Mouse (Mus musculus): Measurements from ENCODE around the gene Calhm2. TPM values are rescaled to one million over a fixed set of nuclear protein-coding genes. Genes with fewer than 3 reads are reported as not detected.

Gene Calhm2
- total RNA-seq, 1 experiment: 3.2 TPM

DNA sequence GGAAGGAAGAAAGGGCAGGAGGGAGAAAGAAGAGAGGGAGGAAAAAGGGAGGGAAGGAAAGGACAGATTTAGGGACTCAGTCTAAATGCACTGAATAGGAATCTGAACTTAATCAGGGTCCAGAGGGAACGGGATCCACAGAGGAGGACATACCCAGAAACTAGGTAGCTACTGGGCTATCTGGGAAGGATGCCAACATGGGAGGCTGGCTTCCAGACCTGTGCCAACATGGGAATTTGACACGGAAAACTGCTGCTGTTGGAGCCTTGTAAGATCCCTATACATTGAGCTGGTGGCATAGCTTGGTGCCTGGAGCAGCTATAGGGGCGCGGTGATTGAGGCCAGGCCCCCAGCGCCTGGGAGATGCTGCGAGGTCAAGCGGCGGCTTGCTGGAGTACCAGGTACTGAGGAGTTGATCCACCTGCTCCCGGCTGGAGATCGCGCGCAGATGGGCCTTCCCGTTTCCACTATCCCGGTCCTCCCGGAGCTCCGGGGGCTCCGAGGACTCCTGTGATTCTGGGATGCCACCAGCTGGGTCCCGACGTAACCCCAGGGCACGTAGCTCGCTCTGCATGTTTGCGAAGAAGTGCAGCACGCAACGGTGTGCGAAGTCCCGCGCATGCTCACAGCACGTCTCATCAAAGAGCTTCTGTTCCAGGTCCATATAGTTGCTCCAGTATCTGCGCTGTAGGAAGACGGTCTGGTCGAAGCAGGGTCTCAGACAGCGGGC is 13.4 kb upstream of the Calhm2 start:
- H3K36me3 ChIP-seq (ENCODE audit: control insufficient read depth, insufficient read depth, low read length, poor library complexity, severe bottlenecking): no peaks in the 10 kb centered on the region
- TF ChIP-seq CHD2 (IDR thresholded peaks at IDR 0.05; ENCODE audit: low read depth, low read length) (no peak), ZC3H11A (IDR thresholded peaks at IDR 0.05; ENCODE audit: borderline replicate concordance, low read depth, low read length) (no peak), HCFC1 (IDR thresholded peaks at IDR 0.05; ENCODE audit: borderline replicate concordance, insufficient read depth, low read length) (no peak), ZNF384 (IDR thresholded peaks at IDR 0.05; ENCODE audit: low read depth, low read length) (no peak), MAFK (IDR thresholded peaks at IDR 0.05; ENCODE audit: insufficient read depth, low read depth, low read length) (no peak)
- H3K4me1 ChIP-seq (ENCODE audit: control insufficient read depth in 2 of 2, insufficient read depth in 2 of 2, low read length in 2 of 2, poor library complexity in 1 of 2): peaks cover 0 to 20% of the 10 kb centered on the region in 2 experiments; a peak in 3 of 4 replicates
- no peak overlapping the region for H3K27ac ChIP-seq (ENCODE audit: insufficient read depth, low read depth, low read length, poor library complexity, severe bottlenecking)
- in situ Hi-C loops (cut with MboI; ENCODE audit: low sequenced_read_pairs in 2 of 2, unreplicated experiment in 2 of 2): no loop called here
- no peaks in the 10 kb centered on the region for H3K9me3 ChIP-seq (ENCODE audit: control insufficient read depth, insufficient read depth, low read depth, low read length)
- DNase-seq (ENCODE audit: low read depth, low spot score): no peak
- H3K4me3 ChIP-seq (ENCODE audit: insufficient read depth in 1 of 2, low read depth in 1 of 2, low read length in 2 of 2, poor library complexity in 1 of 2, severe bottlenecking in 1 of 2): peak overlapping the region in 1 of 2 experiments; percentile 32; a peak in 2 of 4 replicates
- peak overlapping the region; percentile 25; the same call in 1 of the 2 replicates for H3K9ac ChIP-seq (ENCODE audit: insufficient read depth, low read depth, low read length, poor library complexity, severe bottlenecking)

DNA sequence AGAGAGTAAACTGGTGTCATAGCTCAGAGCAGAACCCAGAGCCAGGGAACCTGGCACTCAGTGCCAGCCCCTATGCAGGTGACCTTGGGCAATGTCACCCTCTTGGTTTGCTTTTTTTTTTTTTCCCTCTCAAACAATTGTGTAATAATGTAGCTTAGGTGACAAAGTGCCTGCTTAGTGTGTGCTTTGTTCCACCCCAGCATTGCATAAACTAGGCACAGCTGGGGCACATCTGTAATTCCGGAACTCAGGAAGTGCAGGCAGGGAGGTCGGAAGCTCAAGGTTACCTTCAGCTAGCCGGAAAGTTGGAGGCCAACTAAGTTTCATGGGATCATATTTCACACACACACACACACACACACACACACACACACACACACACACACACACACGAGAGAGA is 11.8 kb upstream of the Calhm2 start:
- Histone ChIP-seq H3K9ac (ENCODE audit: insufficient read depth, low read depth, low read length, poor library complexity, severe bottlenecking) (no peak overlapping the region), H3K4me1 (ENCODE audit: control insufficient read depth in 2 of 2, insufficient read depth in 2 of 2, low read length in 2 of 2, poor library complexity in 1 of 2) (peaks cover 0 to 21% of the 10 kb centered on the region in 2 experiments; a peak in 3 of 4 replicates), H3K4me3 (ENCODE audit: insufficient read depth in 1 of 2, low read depth in 1 of 2, low read length in 2 of 2, poor library complexity in 1 of 2, severe bottlenecking in 1 of 2) (no peak overlapping the region), H3K27ac (ENCODE audit: insufficient read depth, low read depth, low read length, poor library complexity, severe bottlenecking) (peak overlapping the region; percentile 54; the same call in 1 of the 2 replicates), H3K9me3 (ENCODE audit: control insufficient read depth, insufficient read depth, low read depth, low read length) (no peaks in the 10 kb centered on the region), H3K36me3 (ENCODE audit: control insufficient read depth, insufficient read depth, low read length, poor library complexity, severe bottlenecking) (no peaks in the 10 kb centered on the region)
- in situ Hi-C loops (cut with MboI; ENCODE audit: low sequenced_read_pairs in 2 of 2, unreplicated experiment in 2 of 2): no loop called here
- no peak for DNase-seq (ENCODE audit: low read depth, low spot score)
- TF ChIP-seq CHD2 (IDR thresholded peaks at IDR 0.05; ENCODE audit: low read depth, low read length): no peak
- TF ChIP-seq ZNF384 (IDR thresholded peaks at IDR 0.05; ENCODE audit: low read depth, low read length): peak; percentile 90

DNA sequence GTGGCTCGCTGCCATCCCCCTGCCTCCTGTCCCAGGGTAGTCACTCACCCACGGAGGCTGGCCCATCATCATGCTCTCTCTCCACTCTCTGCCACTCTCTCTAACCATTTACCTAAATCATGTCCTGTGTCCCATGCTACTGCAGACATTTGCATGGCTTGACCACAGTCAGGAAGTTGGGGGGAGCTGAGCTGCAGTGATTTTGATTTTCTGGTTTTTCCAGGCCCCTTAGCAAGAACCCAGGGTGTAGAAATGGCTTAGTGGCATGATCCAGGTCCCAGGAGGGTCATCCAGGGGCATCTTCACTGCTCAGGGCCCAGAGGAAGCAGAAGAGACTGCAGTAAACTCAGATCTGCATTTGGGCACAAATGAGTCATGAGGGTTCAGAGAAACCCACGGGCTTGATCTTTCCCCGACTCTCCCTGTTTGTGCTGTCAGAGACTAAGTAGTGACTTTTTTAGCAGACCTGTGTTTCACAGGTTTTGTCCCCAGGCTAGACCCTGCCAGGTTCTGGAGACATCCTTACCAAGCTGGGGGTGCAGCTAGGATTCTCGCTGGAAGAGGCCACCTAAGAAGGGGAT is 10.3 kb upstream of the Calhm2 start:
- Histone ChIP-seq H3K4me1 (ENCODE audit: control insufficient read depth in 2 of 2, insufficient read depth in 2 of 2, low read length in 2 of 2, poor library complexity in 1 of 2) (peaks cover 0 to 26% of the 10 kb centered on the region in 2 experiments; a peak in 3 of 4 replicates), H3K27ac (ENCODE audit: insufficient read depth, low read depth, low read length, poor library complexity, severe bottlenecking) (no peak overlapping the region), H3K36me3 (ENCODE audit: control insufficient read depth, insufficient read depth, low read length, poor library complexity, severe bottlenecking) (no peaks in the 10 kb centered on the region), H3K9me3 (ENCODE audit: control insufficient read depth, insufficient read depth, low read depth, low read length) (no peaks in the 10 kb centered on the region), H3K4me3 (ENCODE audit: insufficient read depth in 1 of 2, low read depth in 1 of 2, low read length in 2 of 2, poor library complexity in 1 of 2, severe bottlenecking in 1 of 2) (no peak overlapping the region), H3K9ac (ENCODE audit: insufficient read depth, low read depth, low read length, poor library complexity, severe bottlenecking) (no peak overlapping the region)
- no peak for DNase-seq (ENCODE audit: low read depth, low spot score)
- TF ChIP-seq MAFK (IDR thresholded peaks at IDR 0.05; ENCODE audit: insufficient read depth, low read depth, low read length) (no peak), CHD2 (IDR thresholded peaks at IDR 0.05; ENCODE audit: low read depth, low read length) (no peak), ZNF384 (IDR thresholded peaks at IDR 0.05; ENCODE audit: low read depth, low read length) (no peak), HCFC1 (IDR thresholded peaks at IDR 0.05; ENCODE audit: borderline replicate concordance, insufficient read depth, low read length) (no peak), ZC3H11A (IDR thresholded peaks at IDR 0.05; ENCODE audit: borderline replicate concordance, low read depth, low read length) (no peak)
- in situ Hi-C loops (cut with MboI; ENCODE audit: low sequenced_read_pairs in 2 of 2, unreplicated experiment in 2 of 2): no loop called here

DNA sequence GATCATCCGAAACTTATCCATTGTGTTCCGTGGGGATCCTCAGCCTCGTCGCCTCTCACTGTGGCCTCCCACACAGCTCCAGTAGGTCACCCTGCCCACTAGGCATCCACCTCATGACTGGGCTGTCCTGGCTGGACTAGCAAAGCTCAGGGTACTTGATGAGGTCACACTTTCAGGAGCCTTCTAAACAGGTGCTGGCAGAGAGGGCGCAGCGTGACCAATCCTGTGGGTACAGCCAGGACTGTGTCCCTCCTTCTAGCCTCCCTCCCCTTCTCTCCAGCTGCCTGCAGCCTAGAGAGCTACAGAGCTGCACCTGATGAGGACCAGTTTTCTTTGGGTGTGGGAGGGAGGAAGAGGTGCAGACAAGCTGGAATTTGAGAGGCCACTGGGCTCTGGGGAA is 6.1 kb upstream of the Calhm2 start, which contains the start of gene Calhm1:
Gene Calhm1, minus strand, starts transcription at position 101 of the 400 bp plus-strand sequence.
- in situ Hi-C loops (cut with MboI; ENCODE audit: low sequenced_read_pairs in 2 of 2, unreplicated experiment in 2 of 2): no loop called here
- H3K9me3 ChIP-seq (ENCODE audit: control insufficient read depth, insufficient read depth, low read depth, low read length): no peaks in the 10 kb centered on the region
- DNase-seq (ENCODE audit: low read depth, low spot score): no peak
- H3K36me3 ChIP-seq (ENCODE audit: control insufficient read depth, insufficient read depth, low read length, poor library complexity, severe bottlenecking): no peaks in the 10 kb centered on the region
- TF ChIP-seq ZC3H11A (IDR thresholded peaks at IDR 0.05; ENCODE audit: borderline replicate concordance, low read depth, low read length) (no peak), CHD2 (IDR thresholded peaks at IDR 0.05; ENCODE audit: low read depth, low read length) (no peak), MAFK (IDR thresholded peaks at IDR 0.05; ENCODE audit: insufficient read depth, low read depth, low read length) (no peak), ZNF384 (IDR thresholded peaks at IDR 0.05; ENCODE audit: low read depth, low read length) (no peak), HCFC1 (IDR thresholded peaks at IDR 0.05; ENCODE audit: borderline replicate concordance, insufficient read depth, low read length) (no peak)
- H3K4me3 ChIP-seq (ENCODE audit: insufficient read depth in 1 of 2, low read depth in 1 of 2, low read length in 2 of 2, poor library complexity in 1 of 2, severe bottlenecking in 1 of 2): no peak within 1 kb of the TSS
- no peak within 1 kb of the TSS for H3K27ac ChIP-seq (ENCODE audit: insufficient read depth, low read depth, low read length, poor library complexity, severe bottlenecking)
- peaks cover 5 to 19% of the 10 kb centered on the region in 2 experiments; a peak in 2 of 4 replicates for H3K4me1 ChIP-seq (ENCODE audit: control insufficient read depth in 2 of 2, insufficient read depth in 2 of 2, low read length in 2 of 2, poor library complexity in 1 of 2)
- H3K9ac ChIP-seq (ENCODE audit: insufficient read depth, low read depth, low read length, poor library complexity, severe bottlenecking): no peak within 1 kb of the TSS
